Mouse (Mus musculus) adrenal gland (tissue): ENCODE data around the gene Epb41.

ENCODE experiments used
- intact Hi-C: fragments of 180-260 bp; cut with DNase I; formaldehyde crosslinking; loops from one replicate; pipeline ENCODE4 v1.15.1; 2025

Epb41 gene

GRCm38 (mm10) chr4:132076480-132077405, 1.6 kb upstream of the Epb41 start:
- intact Hi-C loops = loop anchor here (5.0 kb wide), 3 partner anchors 44 to 214 kb away; no protein-coding TSS in a partner anchor

DNA sequence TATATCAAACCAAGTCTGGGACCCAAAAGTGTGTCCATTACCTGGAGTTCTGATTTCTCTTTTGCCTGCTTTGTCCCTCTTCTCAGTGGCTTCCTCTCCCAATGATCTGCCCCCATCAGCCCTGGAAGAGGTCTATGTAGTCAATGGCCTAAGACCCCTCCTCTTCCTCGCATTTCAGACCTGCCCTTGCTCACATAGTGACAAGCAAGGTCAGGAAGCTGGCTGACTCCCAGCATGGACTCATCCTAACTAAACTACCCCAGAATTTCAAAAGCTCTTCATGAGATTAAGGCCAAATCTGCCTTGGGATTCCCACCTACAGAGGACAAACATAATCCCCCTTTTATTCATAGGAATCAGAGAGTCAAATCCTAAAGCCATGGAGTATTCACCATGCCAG, 675 bp upstream of the Epb41 start:
- intact Hi-C loops = loop anchor here (5.0 kb wide), 3 partner anchors 43 to 213 kb away; no protein-coding TSS in a partner anchor

DNA sequence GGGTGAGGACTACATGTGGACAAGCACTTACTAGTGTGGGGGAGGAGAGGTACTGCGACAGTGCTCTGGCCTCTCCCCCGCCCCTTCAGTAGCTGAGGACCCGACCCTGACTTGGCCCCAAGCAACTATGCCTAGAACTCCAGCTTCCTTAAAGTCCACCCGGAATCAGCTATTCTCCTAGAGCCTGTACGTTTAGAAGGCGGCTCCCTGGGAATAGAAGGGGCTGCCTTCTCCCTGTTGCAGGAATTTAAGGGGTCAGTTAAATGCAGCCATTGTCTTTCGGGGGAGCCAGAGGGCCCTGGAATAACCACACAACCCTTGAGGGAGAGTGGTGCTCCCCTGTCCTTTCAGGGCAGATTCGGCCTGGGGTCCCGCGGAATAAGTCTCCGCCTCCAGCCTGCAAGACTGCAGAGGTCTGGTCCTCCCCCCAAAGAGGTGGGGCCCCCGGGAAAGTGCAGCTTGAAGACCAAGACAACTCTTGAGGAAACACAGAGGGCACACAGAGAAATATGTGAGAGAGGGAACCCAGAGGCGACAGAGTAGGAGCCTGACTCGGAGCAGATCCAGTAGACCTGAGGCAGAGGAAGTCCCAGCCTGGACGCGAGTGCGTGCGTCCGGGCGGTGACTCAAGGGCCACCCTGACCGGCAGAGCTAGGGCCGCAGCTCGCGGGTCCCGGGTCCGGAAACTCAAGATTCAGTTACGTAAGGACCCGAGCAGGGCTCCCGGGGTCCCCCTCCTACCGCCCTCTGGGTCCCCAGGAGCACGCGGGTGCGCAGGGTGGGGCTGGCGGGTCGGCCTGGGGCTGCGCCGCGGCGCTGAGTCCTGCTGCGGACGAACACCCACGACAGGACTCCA, 816 bp downstream of the Epb41 start, which contains the start of gene Gm10300:
Gene Gm10300 (plus strand): TSS at position 621 of the 856 bp plus-strand sequence.
- intact Hi-C loops = no loop called here

- intact Hi-C loops = no loop called here
These were observed 2.2 kb downstream of the Epb41 start for GRCm38 (mm10) chr4:132072946-132073345.

GRCm38 (mm10) chr4:132072156-132072555, 3.0 kb downstream of the Epb41 start:
- intact Hi-C loops = no loop called here

- intact Hi-C loops = no loop called here
These were observed 3.4 kb downstream of the Epb41 start for GRCm38 (mm10) chr4:132071674-132072073.

GRCm38 (mm10) chr4:132067938-132068235, 7.2 kb downstream of the Epb41 start:
- intact Hi-C loops = no loop called here

GRCm38 (mm10) chr4:132067112-132067937, 7.8 kb downstream of the Epb41 start:
- intact Hi-C loops = no loop called here

DNA sequence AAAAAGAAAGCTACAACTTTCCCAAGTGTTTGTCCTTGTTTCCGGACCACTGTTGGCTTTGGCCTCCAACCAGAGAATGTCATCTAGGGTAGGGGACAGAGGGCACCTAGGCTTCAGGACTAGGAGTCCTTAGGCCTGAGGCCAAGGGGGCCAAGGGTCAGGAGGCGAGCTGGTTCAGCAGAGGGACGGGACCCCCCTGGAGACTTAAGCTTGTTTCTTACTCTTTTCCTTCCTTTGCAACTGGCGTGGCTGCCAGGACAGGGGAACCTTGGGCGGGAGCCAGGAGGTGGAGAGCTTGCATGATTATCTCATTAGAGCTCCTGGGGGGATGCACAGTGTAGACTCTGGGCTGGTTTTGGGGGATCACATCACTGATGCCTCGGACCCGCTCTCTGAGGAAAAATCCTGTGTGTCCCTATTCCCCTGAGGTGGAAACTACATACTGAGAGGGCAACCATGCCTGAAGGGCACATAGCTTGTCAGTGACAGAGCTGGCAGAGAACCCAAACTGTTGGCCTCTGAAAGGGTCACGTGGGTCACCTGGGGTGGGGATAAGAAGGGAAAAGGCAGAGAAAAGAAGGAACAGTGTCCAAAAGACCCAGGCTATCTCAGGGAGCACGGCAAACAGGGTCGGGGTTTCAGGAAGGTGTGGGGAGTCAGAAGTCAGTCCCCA, 8.9 kb downstream of the Epb41 start:
- intact Hi-C loops = no loop called here

- intact Hi-C loops = no loop called here
These were observed 9.5 kb downstream of the Epb41 start for GRCm38 (mm10) chr4:132065578-132065977.

DNA sequence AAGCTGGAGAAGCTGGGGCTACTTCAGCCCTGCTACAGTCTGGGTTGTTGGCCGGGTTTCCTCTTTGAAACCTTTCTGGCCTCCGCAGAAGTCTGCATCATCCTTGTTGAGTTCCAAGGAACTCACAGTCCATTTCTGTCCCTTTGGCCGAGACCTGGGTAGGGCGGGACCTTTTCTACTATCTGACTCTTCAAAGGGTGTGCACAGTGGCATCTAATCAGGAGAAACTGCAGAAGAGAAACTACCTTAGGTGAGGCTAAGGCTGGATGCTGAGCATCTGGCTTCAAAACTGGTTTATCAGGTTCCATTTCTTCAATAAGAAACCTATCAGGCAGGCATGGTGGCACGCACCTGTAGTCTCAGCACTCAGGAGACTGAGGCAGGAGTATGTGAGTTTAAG, 10.6 kb downstream of the Epb41 start:
- intact Hi-C loops = no loop called here

DNA sequence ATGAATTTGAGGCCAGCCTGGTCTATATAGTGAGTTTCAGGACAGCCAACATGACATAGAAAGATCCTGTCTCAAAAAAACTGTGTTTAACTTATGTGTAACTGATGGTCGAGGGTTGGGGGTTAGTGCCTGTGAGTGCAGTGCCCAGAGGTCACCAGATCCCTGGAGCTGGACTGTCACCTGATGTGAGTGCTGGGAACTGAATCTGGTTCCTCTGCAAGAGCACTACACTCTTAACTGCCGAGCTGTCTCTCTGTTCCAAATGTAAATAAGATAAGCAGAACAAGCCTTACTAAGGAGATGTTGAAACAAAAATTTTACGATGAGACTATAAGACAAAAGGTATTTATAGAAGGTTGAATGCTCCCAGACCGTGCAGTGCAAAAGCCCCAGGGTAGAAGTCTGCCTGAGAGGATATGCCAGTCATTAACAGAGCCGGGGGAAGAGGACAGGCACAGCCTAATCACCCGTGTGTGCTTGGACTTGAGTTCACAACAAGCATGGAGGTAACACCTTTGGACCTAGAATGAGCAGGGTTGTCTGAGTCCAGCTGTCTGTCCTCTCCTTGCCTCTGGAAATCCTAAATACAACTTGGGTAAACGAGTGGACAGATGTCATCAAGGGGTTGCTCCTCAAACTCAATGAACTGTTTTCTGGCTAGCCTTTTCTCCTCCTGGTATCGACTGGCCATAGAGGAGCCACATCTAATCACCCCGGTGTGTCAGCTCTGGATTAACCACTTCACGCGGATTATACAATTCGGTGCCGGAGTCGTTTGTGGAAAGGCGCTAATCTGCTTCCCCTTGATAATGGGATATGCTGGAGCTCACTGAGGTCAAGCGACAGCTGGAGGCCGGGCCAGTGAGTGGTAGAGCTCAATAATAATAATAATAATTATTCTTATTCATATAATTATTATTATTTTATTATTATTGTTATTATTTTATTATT, 11.9 kb downstream of the Epb41 start:
- intact Hi-C loops = no loop called here

DNA sequence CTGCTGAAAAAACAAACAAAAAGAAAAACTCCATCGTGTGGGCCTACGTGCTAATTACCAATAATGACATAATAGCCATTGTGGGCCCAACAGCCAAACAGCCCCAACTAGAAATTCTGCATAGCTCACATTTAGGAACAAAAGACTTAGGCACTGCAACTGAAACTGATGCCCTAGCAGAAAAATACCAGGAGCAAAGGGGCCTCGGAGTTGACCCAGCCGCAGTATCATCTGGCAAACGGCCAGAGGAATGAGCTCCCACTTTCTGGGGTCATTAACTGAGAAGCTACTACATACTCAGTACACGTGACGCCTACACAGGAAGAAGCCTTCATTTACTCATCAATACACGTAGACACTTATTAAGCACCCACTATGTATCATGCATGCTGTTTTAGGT, 12.8 kb downstream of the Epb41 start:
- intact Hi-C loops = no loop called here

GRCm38 (mm10) chr4:132060040-132060832, 14.9 kb downstream of the Epb41 start:
- intact Hi-C loops = no loop called here

- intact Hi-C loops = no loop called here
These were observed 15.6 kb downstream of the Epb41 start for GRCm38 (mm10) chr4:132059541-132059940.

DNA sequence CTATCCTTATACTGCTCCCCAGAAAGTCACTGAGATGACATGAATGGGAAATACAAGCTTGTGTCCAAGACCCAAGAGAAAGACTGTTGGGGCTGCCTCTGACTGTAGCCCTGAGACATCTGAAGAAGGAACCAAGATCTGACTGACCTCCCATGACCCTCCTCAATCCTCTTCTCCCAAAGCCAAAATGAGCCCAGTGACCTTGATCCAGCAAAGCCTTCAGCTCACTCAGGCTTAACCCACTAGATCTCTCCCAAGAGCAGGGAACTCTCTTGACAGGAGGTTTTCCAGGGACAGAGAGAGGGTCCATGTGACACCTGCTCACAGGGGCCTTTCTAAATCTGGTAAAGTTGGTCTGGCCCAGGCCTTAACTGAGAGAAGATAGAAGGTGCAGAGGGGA, 17.8 kb downstream of the Epb41 start:
- intact Hi-C loops = no loop called here

GRCm38 (mm10) chr4:132051321-132052275, 23.5 kb downstream of the Epb41 start:
- intact Hi-C loops = no loop called here
